Mouse (Mus musculus) heart, postnatal 0 days (tissue): Measurements from ENCODE around the gene Ttc7b.

Experiments used
- CTCF ChIP-seq: IDR thresholded peaks from 2 replicates; pipeline ENCODE4 v1.5.1; 2016; ENCODE audit warnings: antibody characterized with exemption, control low read depth, low read depth
- EP300 ChIP-seq: IDR thresholded peaks from 2 replicates; pipeline ENCODE4 v1.6.1; 2016; ENCODE audit warnings: antibody characterized with exemption, low read depth

DNA sequence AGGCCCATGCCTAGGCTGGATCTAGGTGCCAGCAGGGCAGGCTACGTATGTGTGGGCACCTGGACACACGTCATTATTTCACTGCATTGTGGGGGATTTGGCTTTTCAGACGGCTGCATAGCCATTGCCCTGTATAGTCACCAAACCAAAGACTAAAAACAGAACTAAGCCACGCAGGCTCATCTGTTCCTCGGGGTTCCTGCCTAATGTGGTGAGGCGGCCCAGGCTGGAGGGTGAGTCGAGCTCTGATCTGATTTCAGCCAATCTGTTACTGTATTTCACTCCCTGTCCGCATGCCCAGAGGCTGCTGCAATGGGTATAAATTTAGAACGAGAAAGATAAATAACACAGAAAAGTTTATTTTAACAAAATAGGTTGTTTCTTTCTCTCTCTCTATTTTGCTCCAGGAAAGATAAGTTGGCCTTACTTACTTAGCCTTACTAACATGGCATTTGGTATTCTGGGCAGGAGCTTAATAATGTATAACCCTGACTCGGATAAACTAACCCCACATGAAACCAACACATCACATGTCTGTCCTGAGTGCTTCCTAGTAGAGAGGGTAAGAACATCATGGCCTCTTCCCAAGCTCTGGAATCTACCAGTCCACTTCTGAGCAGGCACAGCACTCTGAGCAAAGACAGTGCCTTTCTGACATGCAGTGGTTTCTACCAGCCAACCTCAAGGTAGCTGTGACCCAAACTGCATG lies 118.2 kb downstream of the Ttc7b start:
- TF ChIP-seq CTCF (no peak), EP300 (no peak)
